In the genomic region with DNA sequence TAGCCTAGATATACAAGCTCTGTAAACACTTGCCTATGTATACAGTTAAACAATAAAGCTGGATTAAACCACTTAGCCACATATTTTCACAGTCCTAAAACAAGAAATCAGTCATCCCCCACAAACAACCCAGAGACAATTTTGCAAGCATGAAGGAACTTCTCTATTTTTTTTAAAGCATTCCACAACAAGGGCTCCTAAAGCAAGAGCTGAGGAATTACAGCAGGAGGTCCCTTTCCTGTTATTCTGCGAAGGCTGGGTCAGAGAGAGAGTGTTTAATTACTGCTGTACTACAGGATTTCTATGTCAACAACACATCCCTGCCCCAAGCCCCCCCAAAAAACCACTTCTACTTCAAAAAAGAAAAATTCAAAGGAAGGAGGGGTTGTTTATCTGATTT, we compare ENCODE assay signal across 8 mouse cellular contexts. TPM values are rescaled to one million over a fixed set of nuclear protein-coding genes. Genes with fewer than 3 reads are reported as not detected.
DNase-seq lines count a peak whose midpoint lies in the region; ATAC-seq and TF ChIP-seq lines count a peak whose summit lies in the region.

No protein-coding gene starts in this region.

- H3K4me3 ChIP-seq in kidney, postnatal 0 days (replicated peaks; ENCODE audit: low read depth, low read length) = peak overlapping the region; percentile 97
- peak overlapping the region; percentile 94 for H3K4me3 ChIP-seq in embryonic facial prominence, embryonic 12.5 days
- peak overlapping the region; percentile 90 for H3K4me3 ChIP-seq in intestine, embryonic 16.5 days (ENCODE audit: low read length)

- H3K4me2 ChIP-seq in kidney, postnatal 0 days (ENCODE audit: low read length) = peak overlapping the region; percentile 87
- peak overlapping the region; percentile 74 for H3K4me2 ChIP-seq in embryonic facial prominence, embryonic 12.5 days (replicated peaks)
- H3K4me2 ChIP-seq in intestine, embryonic 16.5 days (ENCODE audit: low read depth, low read length) = peak overlapping the region; percentile 75

- no peaks in the 10 kb centered on the region for H3K36me3 ChIP-seq in kidney, postnatal 0 days (ENCODE audit: insufficient read depth, low read length)
- H3K36me3 ChIP-seq in embryonic facial prominence, embryonic 12.5 days = peaks cover 7% of the 10 kb centered on the region; the same call in 1 of the 2 replicates
- no peaks in the 10 kb centered on the region for H3K36me3 ChIP-seq in intestine, embryonic 16.5 days (ENCODE audit: control insufficient read depth, insufficient read depth, low read length)

- 0 out of 2 replicates have a peak, but pooled peaks cover 12% of the 10 kb centered on the region for H3K4me1 ChIP-seq in kidney, postnatal 0 days (replicated peaks; ENCODE audit: insufficient read depth, low read length)
- peaks cover 19% of the 10 kb centered on the region for H3K4me1 ChIP-seq in embryonic facial prominence, embryonic 12.5 days
- peaks cover 16% of the 10 kb centered on the region for H3K4me1 ChIP-seq in intestine, embryonic 16.5 days (ENCODE audit: control insufficient read depth, insufficient read depth, low read length)

- H3K27me3 ChIP-seq in kidney, postnatal 0 days (ENCODE audit: insufficient read depth, low read length) = no peaks in the 10 kb centered on the region
- no peaks in the 10 kb centered on the region for H3K27me3 ChIP-seq in embryonic facial prominence, embryonic 12.5 days
- H3K27me3 ChIP-seq in intestine, embryonic 16.5 days (replicated peaks; ENCODE audit: control insufficient read depth, insufficient read depth, low read length) = no peaks in the 10 kb centered on the region; the same call in 1 of the 2 replicates

- WGBS in kidney, postnatal 0 days = 7% methylated on average over 1 of the region's 1 CpGs
- WGBS in embryonic facial prominence, embryonic 12.5 days = 3% methylated on average over 1 of the region's 1 CpGs
- 23% methylated on average over 1 of the region's 1 CpGs for WGBS in intestine, embryonic 16.5 days

- no peak overlapping the region for H3K27ac ChIP-seq in kidney, postnatal 0 days
- H3K27ac ChIP-seq in embryonic facial prominence, embryonic 12.5 days = no peak overlapping the region
- no peak overlapping the region for H3K27ac ChIP-seq in intestine, embryonic 16.5 days (ENCODE audit: low read length)

- H3K9ac ChIP-seq in kidney, postnatal 0 days (ENCODE audit: low read depth, low read length) = 0 out of 2 replicates have a peak overlapping the region, but pooled peaks have one; percentile 96
- peak overlapping the region; percentile 93; the same call in 1 of the 2 replicates for H3K9ac ChIP-seq in embryonic facial prominence, embryonic 12.5 days
- H3K9ac ChIP-seq in intestine, embryonic 16.5 days (ENCODE audit: low read depth, low read length) = no peak overlapping the region; the same call in 1 of the 2 replicates

- H3K9me3 ChIP-seq in kidney, postnatal 0 days (replicated peaks; ENCODE audit: low read length) = no peaks in the 10 kb centered on the region
- no peaks in the 10 kb centered on the region for H3K9me3 ChIP-seq in embryonic facial prominence, embryonic 12.5 days
- no peaks in the 10 kb centered on the region for H3K9me3 ChIP-seq in intestine, embryonic 16.5 days (ENCODE audit: control insufficient read depth, low read length)

- ATAC-seq in kidney, postnatal 0 days (replicated peaks; ENCODE audit: low FRiP score, low read depth) = no peak
- ATAC-seq in embryonic facial prominence, embryonic 12.5 days (ENCODE audit: insufficient number of reproducible peaks, insufficient read depth, low FRiP score, low TSS enrichment) = no peak
- ATAC-seq in intestine, embryonic 16.5 days = no peak

- no peak for TF ChIP-seq CTCF in kidney, postnatal 0 days (IDR thresholded peaks at IDR 0.05; ENCODE audit: low read depth)

- peak; percentile 87 for DNase-seq in kidney, postnatal 0 days (ENCODE audit: low spot score)
- no peak for DNase-seq in kidney, postnatal 25 days
- DNase-seq in naive thymus-derived CD4-positive, alpha-beta T cell, adult 2 months (ENCODE audit: low read depth) = peak; percentile 20
- DNase-seq in spleen, postnatal 10 days (ENCODE audit: low spot score in 2 of 2) = no peak
- DNase-seq in cerebellum, postnatal 14 days = no peak
- no peak for DNase-seq in ovary, postnatal 14 days (ENCODE audit: low spot score)

RNA-seq across cellular contexts. Expression of a gene that starts 1.6 kb away (rescaled TPM):
- polyA plus RNA-seq in kidney, postnatal 0 days (2015; fragmentation: Nextera tagmentation; extraction: Ambion mirVana) = 8.1 and 8.6 TPM in 2 replicates
- polyA plus RNA-seq in embryonic facial prominence, embryonic 12.5 days (2016; fragmentation: Nextera tagmentation; extraction: Ambion mirVana) = 16.5 and 17.1 TPM in 2 replicates
- polyA plus RNA-seq in intestine, embryonic 16.5 days (2015; fragmentation: Nextera tagmentation; extraction: Ambion mirVana) = 3.7 and 3.9 TPM in 2 replicates

Comparison
In these comparisons a context has a peak if more than half of its experiments do, and no peak if none do; other contexts are left out.
1. DNase-seq: peak in kidney, postnatal 0 days (single experiment) and naive thymus-derived CD4-positive, alpha-beta T cell, adult 2 months (single experiment); none in kidney, postnatal 25 days (0 of 2), spleen, postnatal 10 days (0 of 2), cerebellum, postnatal 14 days (0 of 2) and ovary, postnatal 14 days (single experiment).
2. Peak in every context shown above with its lines, with median percentiles within 50 percentile points of each other: H3K4me2 ChIP-seq and H3K4me3 ChIP-seq.